Mouse (Mus musculus): ENCODE measurements at regions not wholly inside any gene's neighbourhood (a gene's known extent, or its start where the extent isn't known, plus 50 kb on each side); places are given as distances from the start of the nearest gene placed in this dataset.

GRCm38 (mm10) chr9:30578213-30578612 is 151.3 kb downstream of the Snx19 start:
- no peak for DNase-seq

DNA sequence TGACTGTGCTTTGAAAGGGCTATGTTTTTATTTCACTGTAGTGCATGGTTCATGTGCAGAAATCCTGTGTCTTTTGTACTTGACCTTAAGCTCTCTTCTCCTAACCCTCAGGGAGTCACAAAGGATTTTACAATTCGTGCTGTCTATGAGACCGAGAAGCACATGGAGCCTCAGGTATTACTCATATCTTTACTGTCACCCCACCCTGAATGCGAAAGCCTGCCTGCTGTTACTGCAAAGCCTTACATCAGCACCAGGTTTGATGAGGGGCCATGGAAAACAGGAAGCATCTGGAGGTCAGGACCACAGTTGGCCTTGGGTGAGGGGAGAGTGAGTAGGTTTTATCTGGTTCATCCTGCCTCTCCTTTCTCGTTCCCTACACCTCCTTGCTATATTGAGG is 150.3 kb downstream of the Snx19 start:
- no peak for DNase-seq

- DNase-seq, result no peak
Observed at GRCm38 (mm10) chr9:30575531-30575930, 148.6 kb downstream of the Snx19 start.

DNA sequence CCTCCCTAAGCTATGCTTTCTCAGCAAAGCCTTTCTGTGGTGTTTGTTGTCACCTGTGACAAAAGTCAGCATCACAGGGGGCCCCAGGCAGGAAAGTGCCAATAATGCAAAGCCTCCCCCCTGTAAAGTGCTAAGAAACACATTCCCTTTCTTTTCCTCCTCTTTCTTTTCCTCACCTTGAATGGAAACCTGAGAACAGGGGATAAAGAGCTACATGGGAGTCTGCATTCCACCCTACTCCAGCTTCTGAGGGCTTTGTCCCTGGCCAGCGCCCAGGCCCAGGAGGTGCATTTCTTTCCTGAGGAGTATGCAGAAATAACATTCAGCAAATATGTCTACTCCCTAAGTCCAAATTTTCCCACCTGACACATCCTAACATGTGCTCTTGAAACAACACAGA is 146.4 kb downstream of the Snx19 start:
- no peak for DNase-seq

- DNase-seq, result no peak
Observed at GRCm38 (mm10) chr9:30571014-30571413, 144.1 kb downstream of the Snx19 start.

DNA sequence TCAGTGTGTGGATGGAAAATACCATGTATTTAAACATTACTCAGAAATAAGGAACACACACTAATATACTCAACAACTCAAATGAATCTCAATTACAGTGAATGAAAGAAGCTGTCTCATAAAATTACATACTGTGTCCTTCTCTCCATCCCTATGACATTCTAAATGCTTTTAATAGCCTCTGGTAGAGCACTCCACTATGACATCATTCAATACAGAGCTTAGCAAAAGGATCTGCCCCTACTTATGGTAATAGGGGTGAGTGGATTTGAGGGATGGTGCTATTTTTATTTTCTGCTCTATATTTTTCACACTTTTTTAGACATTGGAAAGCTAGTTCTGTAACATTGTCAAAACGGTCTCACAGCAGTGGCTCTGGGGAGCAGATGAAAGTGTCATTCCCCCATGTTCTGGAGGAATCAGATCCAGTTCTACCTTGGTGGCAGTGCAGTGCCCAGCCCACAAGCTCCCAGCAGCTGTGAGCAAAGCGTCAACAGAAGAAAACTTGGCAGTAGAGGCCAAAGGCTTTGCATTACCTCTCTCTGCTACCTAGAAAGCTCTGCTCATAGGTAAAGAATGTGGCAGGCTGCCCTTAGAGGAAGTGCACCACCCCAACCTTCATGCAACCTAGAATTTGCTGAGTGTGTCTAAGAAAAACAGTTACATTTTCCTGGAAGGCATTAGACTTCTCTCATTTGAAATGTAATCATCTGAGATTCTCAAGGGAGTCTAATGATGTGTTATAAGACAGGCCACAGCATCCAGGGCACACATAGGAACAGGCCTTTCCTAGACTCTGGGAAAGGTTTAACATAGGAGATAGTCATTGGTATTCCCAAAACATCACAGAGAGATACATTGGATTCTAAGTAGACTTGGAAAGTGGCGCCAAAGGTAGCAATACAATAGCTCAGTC is 138.1 kb downstream of the Snx19 start:
- no peak for DNase-seq

DNA sequence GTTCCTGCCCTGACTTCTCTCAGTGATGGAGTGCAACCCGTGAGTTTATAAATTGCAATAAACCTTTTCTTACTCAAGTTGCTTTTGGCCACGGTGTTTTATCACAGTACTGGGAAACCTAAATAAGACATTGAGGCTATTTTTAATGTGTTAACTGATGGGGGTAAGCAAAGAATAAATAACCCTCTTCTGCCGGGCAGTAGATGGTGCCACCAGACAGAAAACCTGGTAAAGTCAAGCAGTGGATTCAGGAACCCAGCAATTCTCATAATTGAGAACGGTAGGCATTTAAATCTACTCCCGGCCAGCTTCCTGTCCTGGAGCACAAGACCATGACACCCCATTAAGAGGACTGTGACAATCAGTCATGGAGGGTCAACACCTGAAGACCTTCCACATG is 136.5 kb downstream of the Snx19 start:
- DNase-seq, result no peak

DNA sequence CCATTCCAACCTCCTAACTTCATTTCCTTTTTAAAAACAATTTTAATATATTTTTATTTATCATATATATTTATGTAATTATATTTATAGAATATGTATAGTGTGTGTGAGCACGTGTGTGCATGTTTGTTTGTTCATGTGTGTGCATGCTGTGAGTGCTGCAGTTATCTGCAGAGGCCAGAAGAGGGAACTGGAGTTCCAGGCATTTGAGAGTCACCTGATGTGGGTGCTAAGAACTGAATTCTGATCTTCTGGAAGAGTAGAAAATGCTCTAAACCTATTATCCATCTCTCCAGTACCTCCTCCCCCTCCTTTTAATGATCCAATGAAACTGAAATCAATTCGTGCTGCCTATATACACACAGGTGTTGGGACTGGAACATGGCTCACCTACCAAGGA is 128.0 kb downstream of the Snx19 start:
- DNase-seq, result no peak

GRCm38 (mm10) chr9:30552721-30553120 is 125.8 kb downstream of the Snx19 start:
- DNase-seq, result no peak

DNA sequence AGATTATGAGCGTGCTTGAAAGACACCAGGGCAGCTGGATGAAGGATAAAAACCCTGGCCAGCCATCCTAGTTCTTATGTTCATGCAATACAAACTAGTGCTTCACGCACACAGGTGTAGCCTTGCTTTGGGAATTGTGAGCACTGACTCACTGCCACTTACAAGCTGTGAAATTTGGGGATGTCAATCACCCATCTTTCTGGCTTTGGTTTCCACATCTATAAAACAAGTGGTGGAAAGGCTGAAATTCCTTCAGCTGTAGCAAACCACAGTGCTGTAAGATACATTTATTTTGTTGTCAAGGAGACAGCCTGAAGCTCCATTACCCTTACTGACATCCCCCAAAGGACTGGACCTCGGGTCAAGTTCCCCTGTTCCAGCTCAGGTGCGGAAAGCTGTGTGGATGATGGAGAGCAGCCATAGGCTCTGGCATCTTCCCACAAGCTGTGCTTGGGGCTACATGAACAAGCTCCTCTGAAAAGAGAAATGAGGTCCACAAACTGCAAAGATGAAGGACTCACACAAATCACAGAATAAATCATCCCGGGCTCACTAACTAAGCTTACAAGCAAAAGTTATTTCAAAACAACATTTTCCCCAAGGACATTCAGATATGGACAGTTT is 123.1 kb downstream of the Snx19 start:
- DNase-seq, result no peak

- DNase-seq, result no peak
Observed at GRCm38 (mm10) chr9:30539858-30540257, 113.0 kb downstream of the Snx19 start.

- DNase-seq, result no peak
Observed at GRCm38 (mm10) chr9:30536508-30537100, 109.7 kb downstream of the Snx19 start.

- no peak for DNase-seq
Observed at GRCm38 (mm10) chr9:30534961-30535360, 108.1 kb downstream of the Snx19 start.

DNA sequence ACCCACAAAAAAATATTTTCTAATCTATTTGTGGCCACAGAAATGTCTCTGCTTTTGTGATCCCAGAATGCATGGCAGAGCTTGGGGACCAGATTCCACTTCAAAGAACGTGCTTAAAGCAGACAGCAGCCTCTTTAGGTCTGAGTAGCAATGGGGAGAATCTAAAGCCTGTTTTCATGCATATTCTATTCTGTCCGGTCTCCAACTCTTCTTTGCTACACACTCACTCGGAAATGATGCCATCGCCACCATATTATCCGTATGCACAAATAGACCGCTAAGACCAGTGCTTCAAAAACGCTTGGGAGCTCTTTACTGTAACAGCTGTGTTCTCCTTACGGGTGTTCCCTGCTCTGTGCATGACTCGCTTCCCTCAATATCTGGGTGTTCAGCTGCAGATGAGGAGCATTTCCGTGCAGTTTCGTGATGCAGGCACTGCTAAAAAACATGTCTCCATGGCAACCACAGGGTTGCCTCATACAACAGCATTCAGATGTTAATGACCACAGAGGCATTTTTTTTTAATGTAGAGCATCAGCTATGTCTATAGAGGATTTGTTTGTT is 107.0 kb downstream of the Snx19 start:
- peak; percentile 20 for DNase-seq

DNA sequence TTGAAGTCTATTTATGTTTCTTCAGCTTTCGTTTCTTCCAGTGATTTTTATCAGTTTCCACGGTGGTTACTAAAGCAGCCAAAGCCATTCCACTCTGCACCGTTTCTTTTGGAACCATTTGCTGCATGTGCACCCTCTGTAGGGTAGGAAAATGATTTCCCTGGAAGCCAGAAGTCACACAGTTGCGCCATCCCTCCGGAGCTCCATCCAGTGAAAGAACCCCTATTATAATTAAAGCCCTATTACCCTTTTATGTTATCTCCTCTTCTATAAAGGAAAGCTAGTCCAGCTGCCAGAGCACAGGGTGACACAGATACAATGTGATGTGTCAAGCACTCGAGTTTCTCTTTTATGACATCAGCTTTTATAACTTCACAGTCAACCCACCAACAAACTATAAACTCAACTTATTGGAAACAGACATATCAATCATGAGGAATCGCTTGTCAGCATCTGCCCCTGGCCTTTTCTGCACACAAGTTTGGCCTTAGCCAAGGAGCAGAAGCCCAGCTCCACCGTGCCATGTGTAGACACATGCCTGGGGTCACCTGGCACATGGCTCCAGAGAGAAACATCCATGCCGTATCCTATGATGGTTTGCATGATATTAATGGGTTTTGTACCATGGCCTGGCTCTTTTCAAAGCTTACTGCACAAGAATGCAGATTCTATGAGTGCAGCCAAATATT is 106.3 kb downstream of the Snx19 start:
- no peak for DNase-seq

DNA sequence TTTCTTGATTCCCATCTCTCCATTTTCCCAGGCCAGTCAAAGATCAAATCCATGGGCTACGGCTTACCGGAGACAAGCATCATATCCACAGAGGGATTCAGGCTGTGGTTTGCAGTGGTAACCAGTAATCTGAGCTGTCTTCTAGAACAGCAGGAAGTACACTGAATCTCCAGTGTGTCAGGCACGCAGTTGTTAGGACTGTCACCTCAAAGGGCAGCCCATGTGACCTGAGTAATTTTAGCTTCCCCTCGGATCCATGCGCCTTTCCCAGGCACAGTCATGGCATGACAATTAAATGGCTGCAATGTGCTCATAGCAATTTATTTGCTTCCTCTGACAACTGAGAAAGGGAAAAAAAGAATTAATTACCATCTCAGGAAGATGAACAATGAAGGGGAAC is 98.2 kb downstream of the Snx19 start:
- DNase-seq, result no peak

DNA sequence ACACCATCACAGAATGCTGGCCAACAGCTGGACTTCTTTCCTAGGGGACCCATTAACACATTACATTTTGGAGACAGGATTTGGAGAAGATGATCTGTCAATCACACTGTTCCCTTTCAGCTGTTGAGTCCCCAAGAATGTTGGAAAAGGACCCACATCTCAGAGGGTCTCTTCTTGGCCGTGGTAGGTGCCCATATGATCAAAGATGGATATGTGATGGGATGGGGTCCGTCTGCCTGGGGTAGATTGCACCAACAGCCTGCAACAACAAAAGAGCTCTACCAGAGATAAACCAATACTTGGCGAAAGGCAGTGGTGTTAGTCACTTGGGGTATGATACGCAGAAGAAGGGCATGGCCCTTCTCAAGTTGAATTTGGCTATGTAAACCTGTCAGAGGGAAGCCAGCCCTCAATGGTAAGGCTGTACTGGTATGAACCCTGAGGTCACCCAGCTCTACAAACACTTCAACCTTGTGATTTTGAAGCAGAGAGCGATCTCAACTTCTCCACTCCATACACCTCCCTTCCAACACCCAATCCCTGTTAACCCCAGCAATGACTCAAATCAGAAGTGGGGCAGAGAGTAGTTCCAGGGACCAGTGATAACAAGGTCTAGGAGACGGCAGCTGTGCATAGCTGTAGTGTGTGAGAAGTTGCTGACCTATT is 97.6 kb downstream of the Snx19 start:
- DNase-seq, result no peak

DNA sequence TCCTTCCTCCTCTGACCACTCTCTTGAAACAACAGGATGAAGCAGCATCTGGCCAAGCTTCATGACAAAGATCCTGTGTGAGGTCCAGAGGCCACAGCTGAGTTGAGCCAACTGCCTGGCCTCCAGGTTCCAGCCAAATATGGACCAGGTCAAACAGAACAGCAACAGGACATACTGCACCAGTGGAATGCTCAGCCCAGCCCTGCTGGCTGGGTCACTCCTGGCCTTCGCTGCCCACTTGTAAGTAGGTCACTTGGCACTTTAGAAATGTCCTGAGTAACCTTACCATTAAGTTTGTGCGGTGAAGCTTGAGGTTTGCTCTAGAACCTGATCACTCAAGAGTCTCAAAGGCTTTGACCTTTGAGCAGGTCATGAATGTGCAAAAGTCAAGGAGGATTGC is 96.9 kb downstream of the Snx19 start:
- no peak for DNase-seq

DNA sequence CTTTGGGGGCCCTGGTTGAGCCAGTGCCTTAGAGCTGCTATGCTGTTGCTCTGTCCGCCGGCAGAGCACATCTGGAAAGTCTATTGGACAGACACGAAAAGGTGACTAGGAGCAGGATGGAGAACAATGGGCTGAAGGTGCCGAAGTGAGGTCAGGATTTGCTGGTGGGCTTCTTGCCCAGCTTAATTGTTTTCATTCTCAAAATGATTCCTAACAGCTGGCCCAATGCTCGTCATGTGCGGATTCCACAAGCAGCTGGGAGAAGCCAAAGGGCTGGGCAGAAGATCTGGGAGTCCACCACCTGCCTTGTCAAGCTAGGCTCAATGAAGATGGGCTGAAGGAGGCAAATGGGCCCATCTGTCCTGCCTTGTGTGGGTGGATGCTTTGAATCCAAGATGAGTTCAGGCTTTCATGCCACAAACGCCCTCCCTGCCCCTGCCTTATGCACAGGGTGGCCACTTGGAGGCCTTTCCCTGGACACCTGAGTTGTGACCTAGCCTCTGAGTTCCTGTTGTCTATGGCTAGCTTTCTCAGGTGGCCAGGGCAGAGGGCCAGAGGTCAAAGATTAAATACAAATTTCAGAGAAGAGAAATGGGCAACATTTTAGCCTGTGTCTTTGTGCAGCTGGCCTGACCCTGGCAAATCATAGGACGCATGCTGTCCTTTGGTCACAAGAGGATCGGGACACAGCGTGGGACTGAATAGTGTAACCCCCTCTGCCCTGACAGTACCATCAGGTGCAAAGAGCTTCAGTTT is 95.9 kb downstream of the Snx19 start:
- no peak for DNase-seq

DNA sequence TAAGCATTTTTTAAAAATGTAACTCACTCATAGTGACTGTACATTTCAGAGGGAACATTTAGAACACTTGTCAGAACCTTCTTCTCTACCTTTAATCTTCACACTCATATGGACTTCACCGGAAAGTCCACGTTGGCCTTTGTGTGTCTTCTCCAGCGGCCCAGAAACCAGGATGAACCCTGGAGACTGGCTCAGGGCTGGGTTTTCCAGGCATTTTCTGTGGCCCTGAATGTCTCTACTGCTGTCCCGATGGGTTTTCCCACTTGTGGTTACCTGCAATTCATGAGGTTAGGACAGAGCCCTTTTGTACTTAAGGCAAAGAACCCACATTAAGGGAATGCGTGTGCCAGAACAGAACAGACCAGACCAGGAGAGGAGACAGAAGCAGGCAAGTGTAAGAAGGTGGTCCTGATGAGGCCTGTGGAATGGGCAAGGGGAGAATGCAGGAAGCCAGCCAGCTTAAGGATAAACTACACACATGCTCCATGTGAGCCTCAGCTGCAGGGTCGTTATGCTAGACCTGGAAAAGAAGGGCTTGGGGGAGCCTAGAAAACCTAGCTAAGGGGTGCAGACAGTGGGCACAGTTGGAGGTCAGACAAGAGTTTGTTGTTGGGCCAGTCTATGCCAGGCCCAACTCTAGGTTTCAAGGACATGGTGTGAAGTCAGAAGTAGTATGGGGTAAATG is 94.8 kb downstream of the Snx19 start:
- no peak for DNase-seq

- DNase-seq, result peak; percentile 87
Observed at GRCm38 (mm10) chr9:30520853-30521439, 94.0 kb downstream of the Snx19 start.

Data from right cerebral cortex, adult 18-20 months (tissue).